Mouse (Mus musculus) CD8-positive naive resting alpha-beta T cell, adult 2 months (primary cell): Measurements from ENCODE around the gene Inpp5b.

Experiments used
- DNase-seq, 2 experiments: peaks; one replicate each; pipeline ENCODE4 v3.0.0; 2022; ENCODE audit warnings: low read depth in 2 of 2, low spot score in 2 of 2

Inpp5b gene

GRCm38 (mm10) chr4:124809136-124809883, 67.7 kb downstream of the Inpp5b start:
- DNase-seq: no peak

GRCm38 (mm10) chr4:124810056-124810455, 68.4 kb downstream of the Inpp5b start:
- no peak for DNase-seq

- DNase-seq: no peak
Measured at GRCm38 (mm10) chr4:124811347-124811975, 69.8 kb downstream of the Inpp5b start.

GRCm38 (mm10) chr4:124815901-124816300, 74.3 kb downstream of the Inpp5b start:
- no peak for DNase-seq

- DNase-seq: no peak
Measured at GRCm38 (mm10) chr4:124817803-124818202, 76.2 kb downstream of the Inpp5b start.

- DNase-seq: no peak
Measured at GRCm38 (mm10) chr4:124818832-124819231, 77.2 kb downstream of the Inpp5b start.

- DNase-seq: no peak
Measured at GRCm38 (mm10) chr4:124824967-124825366, 83.3 kb downstream of the Inpp5b start.

GRCm38 (mm10) chr4:124825371-124825965, 83.8 kb downstream of the Inpp5b start:
- DNase-seq: no peak

- no peak for DNase-seq
Measured at GRCm38 (mm10) chr4:124829671-124830070, 88.0 kb downstream of the Inpp5b start.

- no peak for DNase-seq
Measured at GRCm38 (mm10) chr4:124832796-124833195, 91.1 kb downstream of the Inpp5b start.

- DNase-seq: no peak
Measured at GRCm38 (mm10) chr4:124838035-124838700, 96.5 kb downstream of the Inpp5b start.

GRCm38 (mm10) chr4:124840998-124841397, 99.3 kb downstream of the Inpp5b start:
- no peak for DNase-seq

- DNase-seq: peak in 1 of 2 experiments; percentile 40
Measured at GRCm38 (mm10) chr4:124843493-124843892, 101.8 kb downstream of the Inpp5b start.

- peak; percentile 78 to 85 for DNase-seq
Measured at GRCm38 (mm10) chr4:124847573-124847972, 105.9 kb downstream of the Inpp5b start.

GRCm38 (mm10) chr4:124849631-124850260, 108.1 kb downstream of the Inpp5b start:
- DNase-seq: no peak

- peak; percentile 87 for DNase-seq
Measured at GRCm38 (mm10) chr4:124850261-124850913, 108.7 kb downstream of the Inpp5b start, which contains the start of gene Yrdc. Yrdc (plus strand) TSS chr4:124850679.
